Mouse (Mus musculus) hindbrain, embryonic 16.5 days (tissue): Measurements from ENCODE around the gene Bpifa2. TPM values are rescaled to one million over a fixed set of nuclear protein-coding genes. Genes with fewer than 3 reads are reported as not detected.
"Not testable (repeated sequence)": the region's sequence is repeated elsewhere in the genome, so short reads cannot be mapped to it uniquely, and the experiment has no call there.

Experiments used
- ATAC-seq: fragments of 200-750 bp; cut with Nextera tagmentation; 2 replicates; pipeline ENCODE4 v1.8.0; 2017; ENCODE audit warnings: moderate TSS enrichment, moderate library complexity
- H3K27ac ChIP-seq: fragments of 300-500 bp; sonication (generic); 2 replicates; pipeline ENCODE4 v1.5.1; 2014; ENCODE audit warnings: low read depth, mild to moderate bottlenecking, control low read depth, low read length, moderate library complexity
- H3K27me3 ChIP-seq: fragments of 300-500 bp; sonication (generic); replicated peaks from 2 replicates; pipeline ENCODE4 v1.6.1; 2014; ENCODE audit warnings: low read length; ENCODE audit not compliant: control insufficient read depth, insufficient read depth
- H3K36me3 ChIP-seq: fragments of 300-500 bp; sonication (generic); 2 replicates; pipeline ENCODE4 v1.6.1; 2014; ENCODE audit warnings: mild to moderate bottlenecking, low read length, moderate library complexity, mixed read lengths; ENCODE audit not compliant: control insufficient read depth, insufficient read depth
- H3K4me1 ChIP-seq: fragments of 300-500 bp; sonication (generic); 2 replicates; pipeline ENCODE4 v1.6.1; 2014; ENCODE audit warnings: low read depth, low read length; ENCODE audit not compliant: control insufficient read depth, insufficient read depth
- H3K4me2 ChIP-seq: fragments of 300-500 bp; sonication (generic); 2 replicates; pipeline ENCODE4 v1.6.1; 2014; ENCODE audit warnings: mild to moderate bottlenecking, low read length, control low read depth, moderate library complexity
- H3K4me3 ChIP-seq: fragments of 300-500 bp; sonication (generic); 2 replicates; pipeline ENCODE4 v1.5.1; 2014; ENCODE audit warnings: mild to moderate bottlenecking, low read length, control low read depth, moderate library complexity
- H3K9ac ChIP-seq: fragments of 300-500 bp; sonication (generic); 2 replicates; pipeline ENCODE4 v1.6.1; 2014; ENCODE audit warnings: low read depth, mild to moderate bottlenecking, control low read depth, low read length, moderate library complexity
- H3K9me3 ChIP-seq: fragments of 300-500 bp; sonication (generic); 2 replicates; pipeline ENCODE4 v1.6.1; 2014; ENCODE audit warnings: mild to moderate bottlenecking, low read length, moderate library complexity; ENCODE audit not compliant: control insufficient read depth
- WGBS: fragments of 180-500 bp; shearing (Covaris S2); extraction: QIAGEN DNeasy Blood & Tissue Kit; methylation state at CpG from one replicate; pipeline ENCODE4 v1.1.7; 2014; 5-methylcytosine and 5-hydroxymethylcytosine counted together
- polyA plus RNA-seq: library from polyadenylated mRNA; unstranded; fragments of >200 nt; fragmentation: Nextera tagmentation; extraction: Ambion mirVana; gene quantifications from 2 replicates; pipeline ENCODE4 v1.2.1, GENCODE M21; 2015

Bpifa2 gene
- polyA plus RNA-seq, 1 experiment from 2014 or later, result not detected

- Histone ChIP-seq H3K9ac (no peak overlapping the region), H3K4me1 (no peaks in the 10 kb centered on the region), H3K4me3 (no peak overlapping the region), H3K27ac (no peak overlapping the region), H3K4me2 (no peak overlapping the region), H3K27me3 (no peaks in the 10 kb centered on the region), H3K9me3 (no peaks in the 10 kb centered on the region), H3K36me3 (no peaks in the 10 kb centered on the region)
- 94% methylated on average over 2 of the region's 4 CpGs for WGBS
- ATAC-seq, result no peak
Observed at GRCm38 (mm10) chr2:154005734-154006133, 2.3 kb upstream of the Bpifa2 start.

- no peak overlapping the region for H3K27ac ChIP-seq
- no peaks in the 10 kb centered on the region for H3K36me3 ChIP-seq
- H3K9me3 ChIP-seq, result no peaks in the 10 kb centered on the region
- no peak overlapping the region for H3K4me3 ChIP-seq
- no peaks in the 10 kb centered on the region for H3K4me1 ChIP-seq
- H3K4me2 ChIP-seq, result no peak overlapping the region
- H3K9ac ChIP-seq, result no peak overlapping the region
- WGBS, result 82% methylated on average over 2 of the region's 2 CpGs
- no peaks in the 10 kb centered on the region for H3K27me3 ChIP-seq
- ATAC-seq, result no peak
Observed at GRCm38 (mm10) chr2:154006331-154006730, 1.7 kb upstream of the Bpifa2 start.

GRCm38 (mm10) chr2:154007381-154007780, 684 bp upstream of the Bpifa2 start:
- H3K9ac ChIP-seq, result no peak overlapping the region

GRCm38 (mm10) chr2:154017990-154018389, 9.9 kb downstream of the Bpifa2 start:
- no peak overlapping the region for H3K4me3 ChIP-seq
- no peaks in the 10 kb centered on the region for H3K4me1 ChIP-seq
- no peaks in the 10 kb centered on the region for H3K9me3 ChIP-seq
- 86% methylated on average over 1 of the region's 1 CpGs for whole genome bisulfite sequencing
- H3K36me3 ChIP-seq, result no peaks in the 10 kb centered on the region
- no peak overlapping the region for H3K27ac ChIP-seq
- ATAC-seq, result no peak
- no peak overlapping the region for H3K4me2 ChIP-seq
- H3K27me3 ChIP-seq, result no peaks in the 10 kb centered on the region
- H3K9ac ChIP-seq, result no peak overlapping the region

More at GRCm38 (mm10) chr2:154007381-154007780, 684 bp upstream of the Bpifa2 start:
- H3K27me3 ChIP-seq, result no peaks in the 10 kb centered on the region
- WGBS, result 80% methylated on average over 1 of the region's 1 CpGs
- no peak overlapping the region for H3K4me2 ChIP-seq
- H3K4me1 ChIP-seq, result no peaks in the 10 kb centered on the region
- no peak for ATAC-seq
- no peaks in the 10 kb centered on the region for H3K36me3 ChIP-seq
- no peak overlapping the region for H3K4me3 ChIP-seq
- H3K9me3 ChIP-seq, result no peaks in the 10 kb centered on the region
- H3K27ac ChIP-seq, result no peak overlapping the region

GRCm38 (mm10) chr2:154024676-154025075, 16.6 kb downstream of the Bpifa2 start:
- H3K4me2 ChIP-seq, H3K4me1 ChIP-seq, H3K36me3 ChIP-seq, H3K27ac ChIP-seq, H3K4me3 ChIP-seq, H3K9ac ChIP-seq, ATAC-seq, H3K27me3 ChIP-seq, H3K9me3 ChIP-seq: not testable (repeated sequence)
- 92% methylated on average over 3 of the region's 4 CpGs for WGBS

GRCm38 (mm10) chr2:154038932-154039331, 30.9 kb downstream of the Bpifa2 start:
- Histone ChIP-seq H3K36me3 (no peaks in the 10 kb centered on the region), H3K27me3 (no peaks in the 10 kb centered on the region), H3K9ac (no peak overlapping the region), H3K4me3 (no peak overlapping the region), H3K4me1 (no peaks in the 10 kb centered on the region), H3K27ac (no peak overlapping the region), H3K9me3 (no peaks in the 10 kb centered on the region), H3K4me2 (no peak overlapping the region)
- 52% methylated on average over 2 of the region's 2 CpGs for WGBS
- no peak for ATAC-seq

- no peaks in the 10 kb centered on the region for H3K4me1 ChIP-seq
- no peak overlapping the region for H3K4me3 ChIP-seq
- no peak overlapping the region for H3K4me2 ChIP-seq
- H3K27me3 ChIP-seq, result no peaks in the 10 kb centered on the region
- 89% methylated on average over 3 of the region's 3 CpGs for WGBS
- H3K9me3 ChIP-seq, result no peaks in the 10 kb centered on the region
- no peak overlapping the region for H3K9ac ChIP-seq
- H3K27ac ChIP-seq, result no peak overlapping the region
- no peaks in the 10 kb centered on the region for H3K36me3 ChIP-seq
- no peak for ATAC-seq
Observed at GRCm38 (mm10) chr2:154044743-154045142, 36.7 kb downstream of the Bpifa2 start.

- Histone ChIP-seq H3K27ac (no peak overlapping the region), H3K27me3 (no peaks in the 10 kb centered on the region), H3K9me3 (no peaks in the 10 kb centered on the region), H3K4me3 (no peak overlapping the region), H3K36me3 (no peaks in the 10 kb centered on the region), H3K9ac (no peak overlapping the region), H3K4me2 (no peak overlapping the region), H3K4me1 (no peaks in the 10 kb centered on the region)
- 67% methylated on average over 2 of the region's 2 CpGs for WGBS
- no peak for ATAC-seq
Observed at GRCm38 (mm10) chr2:154058690-154059089, 50.6 kb downstream of the Bpifa2 start.
